27 mouse cellular contexts compared by ENCODE assay signal in genomic region chr9:100987006-100987405, GRCm38 (mm10).
"Had no signal": no experiment of that assay in that cellular context is flagged by ENCODE, and none has a peak within 500 bp of the region (broad histone marks: within the 10 kb centered on the region; RNA-seq: fewer than 3 reads in every experiment).

No protein-coding gene starts in this region.

- H3K4me3 ChIP-seq: embryonic facial prominence, embryonic 10.5 days; embryonic facial prominence, embryonic 12.5 days; embryonic facial prominence, embryonic 13.5 days; embryonic facial prominence, embryonic 15.5 days; erythroblast, embryonic 14.5 days; forebrain, embryonic 10.5 days; forebrain, embryonic 12.5 days; forebrain, embryonic 13.5 days; forebrain, embryonic 15.5 days; gastrocnemius, adult 2 months had no signal

- H3K27me3 ChIP-seq: embryonic facial prominence, embryonic 12.5 days; embryonic facial prominence, embryonic 13.5 days; embryonic facial prominence, embryonic 15.5 days; forebrain, embryonic 12.5 days; forebrain, embryonic 13.5 days; forebrain, embryonic 15.5 days had no signal

- H3K9me3 ChIP-seq: embryonic facial prominence, embryonic 15.5 days had no signal

- DNase-seq: cerebellum, adult 2 months; cerebellum, adult 8-10 months; cerebellum, adult 9-10 months; cerebellum, adult 9-11 months; cerebellum, postnatal 10 days; cerebellum, postnatal 14 days; cerebellum, postnatal 25 days; cerebellum, postnatal 36 days; embryo, embryonic 11 days; forebrain, postnatal 0 days; gastrocnemius, adult 2 months; gastrocnemius, postnatal 10 days; gastrocnemius, postnatal 14 days; gastrocnemius, postnatal 25 days; gastrocnemius, postnatal 36 days; heart, adult 18-20 months had no signal

- ATAC-seq: forebrain, embryonic 13.5 days; forebrain, embryonic 14.5 days; forebrain, embryonic 15.5 days; forebrain, embryonic 16.5 days; forebrain, postnatal 0 days had no signal

- H3K4me1 ChIP-seq: embryonic facial prominence, embryonic 10.5 days; embryonic facial prominence, embryonic 12.5 days; embryonic facial prominence, embryonic 13.5 days; embryonic facial prominence, embryonic 15.5 days; forebrain, embryonic 10.5 days; forebrain, embryonic 12.5 days; forebrain, embryonic 13.5 days; forebrain, embryonic 15.5 days had no signal

- H3K9ac ChIP-seq: embryonic facial prominence, embryonic 12.5 days; embryonic facial prominence, embryonic 13.5 days; embryonic facial prominence, embryonic 15.5 days; forebrain, embryonic 12.5 days; forebrain, embryonic 13.5 days; forebrain, embryonic 15.5 days; forebrain, postnatal 0 days had no signal

- H3K4me2 ChIP-seq: embryonic facial prominence, embryonic 12.5 days; embryonic facial prominence, embryonic 13.5 days; embryonic facial prominence, embryonic 15.5 days; forebrain, embryonic 12.5 days; forebrain, embryonic 13.5 days; forebrain, embryonic 15.5 days had no signal

- H3K27ac ChIP-seq: embryonic facial prominence, embryonic 10.5 days; embryonic facial prominence, embryonic 12.5 days; embryonic facial prominence, embryonic 13.5 days; embryonic facial prominence, embryonic 15.5 days; forebrain, embryonic 10.5 days; forebrain, embryonic 12.5 days; forebrain, embryonic 13.5 days; forebrain, embryonic 15.5 days; gastrocnemius, adult 2 months had no signal
